Mouse (Mus musculus) embryonic facial prominence, embryonic 14.5 days (tissue): ENCODE measurements around the gene Gfpt2. TPM values are rescaled to one million over a fixed set of nuclear protein-coding genes. Genes with fewer than 3 reads are reported as not detected.
"Not testable (repeated sequence)": the region's sequence is repeated elsewhere in the genome, so short reads cannot be mapped to it uniquely, and the experiment has no call there.

Source experiments
- ATAC-seq: fragments of 200-750 bp; cut with Nextera tagmentation; 2 replicates; pipeline ENCODE4 v1.8.0; 2017; ENCODE audit warnings: low read depth, moderate number of reproducible peaks, moderate TSS enrichment
- DNase-seq: peaks from one replicate; pipeline ENCODE4 v3.0.0-alpha.2; 2015; ENCODE audit warnings: low spot score
- H3K27ac ChIP-seq: fragments of 300-500 bp; sonication (generic); replicated peaks from 2 replicates; pipeline ENCODE4 v1.5.1; 2014; ENCODE audit warnings: low read depth, mild to moderate bottlenecking, low read length, moderate library complexity
- H3K27me3 ChIP-seq: fragments of 300-500 bp; sonication (generic); replicated peaks from 2 replicates; pipeline ENCODE4 v1.6.1; 2014; ENCODE audit warnings: low read length; ENCODE audit not compliant: control insufficient read depth, insufficient read depth
- H3K36me3 ChIP-seq: fragments of 300-500 bp; sonication (generic); 2 replicates; pipeline ENCODE4 v1.6.1; 2014; ENCODE audit warnings: low read length, mixed read lengths; ENCODE audit not compliant: control insufficient read depth, insufficient read depth
- H3K4me1 ChIP-seq: fragments of 300-500 bp; sonication (generic); 2 replicates; pipeline ENCODE4 v1.6.1; 2014; ENCODE audit warnings: antibody characterized with exemption, low read length; ENCODE audit not compliant: control insufficient read depth, insufficient read depth
- H3K4me2 ChIP-seq: fragments of 300-500 bp; sonication (generic); 2 replicates; pipeline ENCODE4 v1.6.1; 2014; ENCODE audit warnings: low read depth, mild to moderate bottlenecking, low read length, moderate library complexity, mixed read lengths
- H3K4me3 ChIP-seq: fragments of 300-500 bp; sonication (generic); 2 replicates; pipeline ENCODE4 v1.5.1; 2014; ENCODE audit warnings: low read depth, mild to moderate bottlenecking, low read length
- H3K9ac ChIP-seq: fragments of 300-500 bp; sonication (generic); 2 replicates; pipeline ENCODE4 v1.6.1; 2014; ENCODE audit warnings: low read depth, mild to moderate bottlenecking, low read length, moderate library complexity, mixed read lengths
- H3K9me3 ChIP-seq: fragments of 300-500 bp; sonication (generic); 2 replicates; pipeline ENCODE4 v1.6.1; 2016; ENCODE audit warnings: low read length; ENCODE audit not compliant: control insufficient read depth
- WGBS: fragments of 180-500 bp; shearing (Covaris S2); extraction: QIAGEN DNeasy Blood & Tissue Kit; methylation state at CpG from one replicate; pipeline ENCODE4 v1.1.7; 2014; 5-methylcytosine and 5-hydroxymethylcytosine counted together
- polyA plus RNA-seq: library from polyadenylated mRNA; unstranded; fragments of >200 nt; fragmentation: Nextera tagmentation; extraction: Ambion mirVana; gene quantifications from 2 replicates; pipeline ENCODE4 v1.2.1, GENCODE M21; 2014

Gene Gfpt2
- polyA plus RNA-seq, 1 experiment from 2014 or later = 22.5 TPM

DNA sequence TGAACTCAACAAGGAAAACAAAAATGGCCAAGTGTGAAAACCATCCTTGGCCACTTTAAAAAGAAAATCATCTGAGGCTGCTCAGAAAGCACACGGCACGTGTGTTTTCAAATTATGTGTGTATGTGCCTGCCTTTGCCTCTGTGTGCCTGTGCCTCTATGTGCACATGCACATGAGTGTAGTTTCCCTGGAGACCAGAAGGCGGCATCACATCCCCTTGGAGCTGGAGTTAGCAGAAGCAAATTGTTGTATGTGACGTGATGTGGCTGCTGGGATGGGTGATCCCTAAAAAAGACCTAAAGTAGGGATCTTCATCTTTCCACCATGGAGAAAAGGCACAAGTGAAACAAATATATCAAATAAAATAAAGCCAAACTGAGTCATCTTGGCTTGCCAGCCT, 9.8 kb downstream of the Gfpt2 start:
- H3K27ac ChIP-seq = no peak overlapping the region
- ATAC-seq = no peak
- WGBS = 97% methylated on average over 4 of the region's 4 CpGs
- no peak overlapping the region for H3K9ac ChIP-seq
- no peak for DNase-seq
- no peaks in the 10 kb centered on the region for H3K9me3 ChIP-seq
- H3K36me3 ChIP-seq = peaks cover 7% of the 10 kb centered on the region
- no peak overlapping the region for H3K4me2 ChIP-seq
- H3K27me3 ChIP-seq = no peaks in the 10 kb centered on the region
- peaks cover 9% of the 10 kb centered on the region; the same call in 1 of the 2 replicates for H3K4me1 ChIP-seq
- H3K4me3 ChIP-seq = no peak overlapping the region

DNA sequence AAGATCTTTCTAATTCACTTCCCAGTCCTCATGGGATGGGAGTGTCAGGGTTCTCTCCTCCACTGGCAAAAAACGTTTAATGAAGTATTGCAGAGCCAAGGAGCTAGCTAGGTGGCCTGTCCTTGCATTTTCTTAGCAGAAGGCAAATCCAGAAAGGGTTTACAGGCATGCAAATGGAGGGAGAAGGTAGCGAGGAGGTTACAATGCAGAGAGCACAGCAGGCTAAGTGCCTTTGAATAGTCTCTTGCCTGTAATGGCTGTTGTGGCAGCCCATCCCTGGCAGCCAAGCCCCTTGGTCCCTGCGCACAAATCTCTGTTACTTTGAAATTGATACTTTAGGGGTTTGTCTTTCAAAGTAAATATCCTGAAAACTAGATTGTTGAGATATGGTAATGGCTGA, 12.2 kb downstream of the Gfpt2 start:
- H3K27ac ChIP-seq = no peak overlapping the region
- ATAC-seq (no peak), DNase-seq (no peak)
- H3K4me3 ChIP-seq = no peak overlapping the region
- H3K9ac ChIP-seq = no peak overlapping the region
- peaks cover 21% of the 10 kb centered on the region for H3K36me3 ChIP-seq
- H3K4me2 ChIP-seq = no peak overlapping the region
- WGBS = 42% methylated on average over 3 of the region's 3 CpGs
- H3K9me3 ChIP-seq = no peaks in the 10 kb centered on the region
- H3K4me1 ChIP-seq = no peaks in the 10 kb centered on the region; the same call in 1 of the 2 replicates
- H3K27me3 ChIP-seq = no peaks in the 10 kb centered on the region

DNA sequence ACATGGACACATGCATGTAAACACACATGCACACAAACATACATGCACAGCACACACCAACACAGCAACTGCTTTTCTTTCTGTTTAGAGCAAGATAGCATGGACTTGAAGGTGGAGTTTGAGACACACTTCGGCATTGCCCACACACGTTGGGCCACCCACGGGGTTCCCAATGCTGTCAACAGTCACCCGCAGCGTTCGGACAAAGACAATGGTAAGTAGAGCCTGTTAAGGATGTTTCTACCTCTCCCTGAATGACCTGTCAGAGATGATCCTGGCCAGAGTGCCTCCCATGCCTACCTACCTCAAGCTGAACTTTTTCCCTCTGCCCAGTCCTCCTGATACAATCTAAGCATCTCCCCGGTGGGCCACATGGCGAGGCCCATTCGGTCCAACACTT, 15.0 kb downstream of the Gfpt2 start:
- ATAC-seq (no peak), DNase-seq (no peak)
- Histone ChIP-seq H3K9ac (no peak overlapping the region), H3K4me3 (no peak overlapping the region), H3K9me3 (no peaks in the 10 kb centered on the region), H3K4me1 (no peaks in the 10 kb centered on the region), H3K27me3 (no peaks in the 10 kb centered on the region), H3K36me3 (peaks cover 28% of the 10 kb centered on the region), H3K27ac (no peak overlapping the region), H3K4me2 (no peak overlapping the region)
- 93% methylated on average over 9 of the region's 9 CpGs for WGBS

DNA sequence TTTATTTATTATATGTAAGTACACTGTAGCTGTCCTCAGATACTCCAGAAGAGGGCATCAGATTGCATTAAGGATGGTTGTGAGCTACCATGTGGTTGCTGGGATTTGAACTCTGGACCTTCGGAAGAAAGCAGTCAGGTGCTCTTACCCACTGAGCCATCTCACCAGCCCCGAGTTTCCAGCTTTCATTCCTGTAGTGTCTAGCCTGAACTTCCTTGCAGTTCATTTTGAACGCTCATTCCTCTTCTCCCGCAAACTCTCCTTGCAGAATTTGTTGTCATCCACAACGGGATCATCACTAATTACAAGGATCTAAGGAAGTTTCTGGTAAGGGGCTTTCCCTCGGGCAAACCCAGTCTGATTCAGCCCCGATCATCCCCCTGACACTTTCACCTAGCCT, 16.7 kb downstream of the Gfpt2 start:
- DNase-seq, H3K27me3 ChIP-seq, H3K27ac ChIP-seq, H3K4me2 ChIP-seq, H3K9me3 ChIP-seq, H3K9ac ChIP-seq, H3K4me1 ChIP-seq, ATAC-seq, H3K4me3 ChIP-seq: not testable (repeated sequence)
- 81% methylated on average over 7 of the region's 7 CpGs for WGBS
- peaks cover 38% of the 10 kb centered on the region for H3K36me3 ChIP-seq

DNA sequence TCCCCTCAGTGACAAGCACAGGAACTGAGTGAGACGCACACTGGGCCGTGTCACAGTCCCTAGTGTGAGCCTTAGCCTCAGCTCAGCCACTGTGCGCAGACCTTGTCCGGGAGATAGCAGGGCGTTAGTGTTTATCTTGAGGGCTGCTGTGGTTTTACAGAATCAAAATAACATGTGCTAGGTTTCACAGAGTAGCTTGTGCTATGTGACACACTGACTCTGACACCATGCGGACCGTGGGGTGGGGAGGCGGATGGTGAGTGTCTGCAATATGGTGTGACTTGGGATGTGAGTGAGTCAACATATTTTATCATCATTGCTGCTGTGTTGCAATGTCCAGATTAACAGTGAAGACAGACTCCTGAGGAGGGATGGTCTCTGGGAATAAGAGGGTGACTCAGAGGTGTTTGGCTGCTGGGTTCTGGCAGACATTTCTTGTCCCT, 17.1 kb downstream of the Gfpt2 start:
- H3K9ac ChIP-seq = no peak overlapping the region
- no peak for DNase-seq
- no peaks in the 10 kb centered on the region for H3K4me1 ChIP-seq
- no peaks in the 10 kb centered on the region for H3K9me3 ChIP-seq
- H3K27me3 ChIP-seq = no peaks in the 10 kb centered on the region
- 86% methylated on average over 8 of the region's 8 CpGs for WGBS
- H3K36me3 ChIP-seq = peaks cover 38% of the 10 kb centered on the region
- H3K4me3 ChIP-seq = no peak overlapping the region
- H3K4me2 ChIP-seq = no peak overlapping the region
- no peak for ATAC-seq
- no peak overlapping the region for H3K27ac ChIP-seq

DNA sequence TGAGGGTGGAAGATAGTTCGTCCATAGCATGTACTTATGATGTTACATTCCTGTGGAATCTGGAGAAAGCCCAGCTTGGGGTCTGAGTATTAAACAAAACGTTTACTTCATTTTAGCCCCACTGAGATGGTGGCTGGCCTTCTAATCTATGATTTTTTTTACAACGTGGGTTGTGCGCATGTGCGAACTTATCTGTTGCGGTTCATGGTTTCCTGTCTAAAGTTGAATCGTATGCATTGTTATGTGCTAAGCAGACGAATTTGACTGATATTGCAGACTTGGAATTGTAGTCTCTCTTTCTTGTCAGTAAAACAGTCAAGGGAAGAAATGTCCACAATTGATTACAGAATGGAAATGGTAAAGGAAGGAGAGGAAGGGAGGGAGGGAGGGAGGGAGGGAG, 17.9 kb downstream of the Gfpt2 start:
- Histone ChIP-seq H3K36me3 (peaks cover 38% of the 10 kb centered on the region), H3K9ac (no peak overlapping the region), H3K27ac (no peak overlapping the region), H3K4me3 (no peak overlapping the region), H3K27me3 (no peaks in the 10 kb centered on the region), H3K4me1 (no peaks in the 10 kb centered on the region), H3K4me2 (no peak overlapping the region), H3K9me3 (no peaks in the 10 kb centered on the region)
- DNase-seq (no peak), ATAC-seq (no peak)
- WGBS = 82% methylated on average over 8 of the region's 8 CpGs

DNA sequence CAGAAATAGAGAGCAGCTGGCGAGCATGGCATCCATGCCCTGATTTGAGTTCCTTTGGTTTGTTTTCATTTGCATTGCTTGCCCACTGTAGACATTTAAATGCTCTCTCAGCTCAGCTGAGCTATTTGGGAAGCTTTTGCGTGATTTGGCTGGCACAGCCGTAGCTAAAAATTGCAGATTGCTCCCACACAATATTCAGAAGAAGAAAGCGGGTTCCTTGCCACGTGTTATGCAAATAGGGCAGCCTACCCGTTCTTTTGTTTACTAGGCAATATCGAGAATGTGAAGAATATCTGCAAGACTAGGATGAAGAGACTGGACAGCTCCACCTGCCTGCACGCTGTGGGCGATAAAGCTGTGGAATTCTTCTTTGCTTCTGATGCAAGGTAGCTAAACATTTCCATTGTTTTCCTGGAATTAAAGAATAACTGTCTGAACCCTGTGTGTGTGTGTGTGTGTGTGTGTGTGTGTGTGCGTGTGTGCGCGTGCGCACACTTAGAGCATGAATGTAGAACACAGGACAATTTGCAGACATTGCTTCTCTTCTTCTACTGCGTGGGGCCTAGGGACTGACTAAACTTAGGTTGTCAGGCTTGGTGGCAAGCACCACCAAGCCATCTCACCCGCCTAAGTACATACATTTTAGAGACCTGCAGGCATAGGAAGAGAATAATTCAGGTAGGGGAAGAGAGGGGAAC, 25.0 kb downstream of the Gfpt2 start:
- DNase-seq (no peak), ATAC-seq (no peak)
- Histone ChIP-seq H3K27me3 (no peaks in the 10 kb centered on the region), H3K27ac (no peak overlapping the region), H3K4me1 (no peaks in the 10 kb centered on the region), H3K4me3 (no peak overlapping the region), H3K4me2 (no peak overlapping the region), H3K36me3 (peaks cover 55% of the 10 kb centered on the region), H3K9ac (no peak overlapping the region), H3K9me3 (no peaks in the 10 kb centered on the region)
- WGBS = 88% methylated on average over 15 of the region's 15 CpGs

DNA sequence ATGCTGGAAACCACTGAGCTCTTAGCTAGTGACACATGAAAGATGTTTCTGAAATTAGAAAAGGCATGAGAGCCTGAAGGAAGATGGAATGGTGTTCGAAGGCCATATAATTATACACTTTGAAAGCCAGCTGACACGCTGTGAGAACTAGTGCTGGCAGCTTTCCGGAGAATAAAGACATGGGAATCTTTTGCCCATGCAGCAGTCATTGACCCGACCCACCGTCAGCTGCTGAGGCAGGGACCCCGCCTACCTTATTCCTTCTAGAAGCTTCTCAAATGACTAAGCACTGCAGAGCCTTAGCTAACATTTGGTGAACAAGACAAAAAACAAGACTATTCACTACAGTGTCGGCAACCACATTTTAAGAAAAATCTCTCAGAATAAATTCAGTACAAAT, 25.7 kb downstream of the Gfpt2 start:
- no peak overlapping the region for H3K4me2 ChIP-seq
- H3K27me3 ChIP-seq = no peaks in the 10 kb centered on the region
- H3K9ac ChIP-seq = no peak overlapping the region
- no peaks in the 10 kb centered on the region for H3K9me3 ChIP-seq
- WGBS = 76% methylated on average over 7 of the region's 7 CpGs
- no peaks in the 10 kb centered on the region for H3K4me1 ChIP-seq
- no peak overlapping the region for H3K27ac ChIP-seq
- ATAC-seq (no peak), DNase-seq (peak; percentile 16)
- no peak overlapping the region for H3K4me3 ChIP-seq
- H3K36me3 ChIP-seq = peaks cover 57% of the 10 kb centered on the region

DNA sequence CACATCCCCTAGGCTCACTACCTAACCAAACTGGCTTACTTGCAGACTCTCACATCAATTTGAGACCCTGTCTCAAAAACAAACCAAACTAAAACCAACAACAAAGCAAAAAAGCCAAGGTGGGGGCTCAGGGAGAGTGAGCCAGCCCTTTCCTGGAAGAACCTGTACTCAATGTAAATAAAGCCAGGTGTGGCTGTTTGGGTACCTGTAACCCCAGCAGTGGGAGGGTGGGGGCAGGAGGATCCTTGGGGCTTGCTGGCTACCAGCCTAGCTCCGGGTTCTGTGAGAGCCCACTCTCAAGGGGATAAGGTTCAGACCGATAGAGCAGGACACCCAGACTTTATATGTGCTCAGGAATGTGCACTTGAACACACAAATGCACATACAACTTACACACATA, 26.9 kb downstream of the Gfpt2 start:
- ATAC-seq = no peak
- Histone ChIP-seq H3K27ac (no peak overlapping the region), H3K4me1 (no peaks in the 10 kb centered on the region), H3K27me3 (no peaks in the 10 kb centered on the region), H3K9me3 (no peaks in the 10 kb centered on the region), H3K4me3 (no peak overlapping the region), H3K9ac (no peak overlapping the region), H3K4me2 (no peak overlapping the region), H3K36me3 (peaks cover 55% of the 10 kb centered on the region)
- no peak for DNase-seq
- 71% methylated on average over 2 of the region's 2 CpGs for WGBS
